Mouse (Mus musculus) lung, postnatal 0 days (tissue): ENCODE measurements around the gene Fam71d.

ENCODE experiments used
- CTCF ChIP-seq: IDR thresholded peaks from 2 replicates; pipeline ENCODE4 v1.5.1; 2016; ENCODE audit warnings: antibody characterized with exemption, mild to moderate bottlenecking
- EP300 ChIP-seq: IDR thresholded peaks from 2 replicates; pipeline ENCODE4 v1.6.1; 2016; ENCODE audit warnings: antibody characterized with exemption, mild to moderate bottlenecking, control low read depth

GRCm38 (mm10) chr12:78739633-78740032 lies 48.3 kb downstream of the Fam71d start:
- no peak for TF ChIP-seq CTCF
- no peak for TF ChIP-seq EP300
